Mouse (Mus musculus) frontal cortex, postnatal 36 days (tissue): ENCODE measurements around the gene Rasa2.

Experiments used
- DNase-seq, 2 experiments: peaks; one replicate each; pipeline ENCODE4 v3.0.0; 2022; ENCODE audit warnings: low spot score in 2 of 2

Gene Rasa2

GRCm38 (mm10) chr9:96639451-96639850, 8.0 kb upstream of the Rasa2 start:
- peak in 1 of 2 experiments; percentile 33 for DNase-seq

GRCm38 (mm10) chr9:96638508-96638907, 7.1 kb upstream of the Rasa2 start:
- DNase-seq = no peak

GRCm38 (mm10) chr9:96637157-96637548, 5.7 kb upstream of the Rasa2 start:
- DNase-seq = no peak

- DNase-seq = no peak
Measured at GRCm38 (mm10) chr9:96636423-96637156, 5.2 kb upstream of the Rasa2 start.

GRCm38 (mm10) chr9:96635899-96636298, 4.5 kb upstream of the Rasa2 start:
- no peak for DNase-seq

- DNase-seq = no peak
Measured at GRCm38 (mm10) chr9:96635176-96635575, 3.8 kb upstream of the Rasa2 start.

- DNase-seq = no peak
Measured at GRCm38 (mm10) chr9:96633771-96634170, 2.4 kb upstream of the Rasa2 start.

GRCm38 (mm10) chr9:96632756-96633155, 1.3 kb upstream of the Rasa2 start:
- DNase-seq = no peak

DNA sequence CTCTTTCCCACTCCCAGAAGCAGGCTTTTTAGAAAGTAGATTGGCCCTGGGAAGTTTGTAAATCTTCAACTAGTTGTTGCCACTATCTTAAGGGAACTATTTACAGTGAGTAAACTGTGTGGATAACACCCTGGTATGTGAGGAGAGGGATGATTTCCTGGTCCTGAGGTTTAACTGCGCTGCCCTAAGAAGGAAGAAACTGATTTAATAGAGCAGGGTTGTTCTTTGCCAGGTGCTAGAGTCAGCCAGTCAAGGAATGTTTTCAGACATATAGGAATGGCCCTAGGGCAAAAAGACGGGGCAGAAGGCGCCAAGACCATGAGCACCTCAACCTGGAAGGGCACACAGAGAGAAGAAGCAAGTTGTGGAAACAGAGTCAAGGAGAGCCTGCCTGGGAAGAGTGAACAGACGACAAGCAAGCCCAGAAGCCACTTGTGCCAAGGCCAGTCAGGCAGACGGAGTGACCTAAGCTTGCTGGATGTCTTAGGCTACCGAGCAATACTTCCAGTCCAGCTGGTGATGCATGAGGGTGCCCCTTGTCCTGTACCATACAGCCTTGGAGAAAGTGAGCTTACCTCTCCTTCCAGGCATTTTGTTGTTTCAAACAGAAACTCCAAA, 765 bp upstream of the Rasa2 start:
- DNase-seq = no peak

- DNase-seq = peak; percentile 20 to 45
Measured at GRCm38 (mm10) chr9:96630571-96631388, 637 bp downstream of the Rasa2 start.

DNA sequence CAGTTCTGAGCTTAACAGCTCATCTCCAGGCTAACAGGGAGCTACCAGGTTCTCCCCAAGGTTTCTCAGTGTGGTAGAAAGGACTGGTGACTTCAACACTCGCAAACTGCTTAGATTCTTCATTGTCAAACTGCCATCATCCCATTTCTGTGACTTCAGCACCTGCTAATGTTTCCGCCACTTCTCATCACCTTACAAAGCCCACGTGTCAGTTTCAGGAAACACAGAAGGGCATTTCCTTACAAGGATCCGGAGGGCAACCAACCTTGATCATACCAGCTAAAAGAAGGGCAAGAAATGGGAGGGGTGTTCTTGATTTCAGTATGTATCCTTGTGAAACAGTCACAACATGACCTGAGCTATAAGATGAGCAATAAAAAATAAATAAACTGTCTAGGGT, 2.3 kb downstream of the Rasa2 start:
- no peak for DNase-seq

DNA sequence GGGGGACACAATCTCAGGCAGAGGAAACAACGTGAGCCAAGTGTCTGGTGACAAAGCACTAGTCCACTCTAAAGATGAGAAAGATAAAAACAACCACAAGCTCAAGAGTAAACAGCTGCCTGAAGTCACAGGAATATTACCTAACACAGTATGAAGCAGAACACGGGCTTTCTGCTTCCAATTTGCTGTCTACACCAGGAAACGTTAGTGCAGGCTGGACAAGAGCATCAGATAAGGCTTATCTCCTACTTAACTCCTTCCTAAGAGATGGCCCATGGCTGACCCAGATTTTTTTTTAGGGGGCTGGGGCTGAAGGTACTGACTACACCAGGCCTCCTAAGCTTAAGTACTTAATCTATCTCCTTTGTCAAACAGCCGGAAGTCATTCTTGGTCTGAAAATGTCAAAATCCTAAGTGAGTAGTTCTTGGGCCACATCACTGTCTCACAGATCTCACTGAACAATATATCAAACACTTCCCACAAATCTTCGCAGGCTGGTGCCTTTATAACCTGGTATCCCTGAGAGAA, 3.8 kb downstream of the Rasa2 start:
- no peak for DNase-seq

- DNase-seq = no peak
Measured at GRCm38 (mm10) chr9:96627042-96627441, 4.4 kb downstream of the Rasa2 start.

GRCm38 (mm10) chr9:96618448-96619176, 12.8 kb downstream of the Rasa2 start:
- no peak for DNase-seq

DNA sequence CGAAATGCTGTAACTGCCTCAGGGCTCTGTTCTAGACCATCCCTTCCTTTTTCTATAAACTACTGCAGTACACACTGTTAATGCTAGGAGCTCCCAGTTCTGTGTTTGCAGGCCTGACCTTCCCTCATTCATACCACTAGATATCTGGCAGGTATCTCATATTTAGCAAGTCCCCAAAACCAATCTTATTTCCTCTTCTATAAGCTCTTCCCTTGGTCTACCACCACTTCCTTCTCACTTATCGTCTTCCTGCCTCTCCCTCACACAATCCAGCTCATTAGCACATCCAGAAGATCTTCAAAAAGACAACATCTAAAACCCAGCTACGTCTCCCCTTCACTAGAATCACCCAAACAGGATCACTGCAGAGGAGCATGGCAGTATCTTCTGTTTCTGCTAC, 19.1 kb downstream of the Rasa2 start:
- no peak for DNase-seq

GRCm38 (mm10) chr9:96611693-96612293, 19.6 kb downstream of the Rasa2 start:
- no peak for DNase-seq

DNA sequence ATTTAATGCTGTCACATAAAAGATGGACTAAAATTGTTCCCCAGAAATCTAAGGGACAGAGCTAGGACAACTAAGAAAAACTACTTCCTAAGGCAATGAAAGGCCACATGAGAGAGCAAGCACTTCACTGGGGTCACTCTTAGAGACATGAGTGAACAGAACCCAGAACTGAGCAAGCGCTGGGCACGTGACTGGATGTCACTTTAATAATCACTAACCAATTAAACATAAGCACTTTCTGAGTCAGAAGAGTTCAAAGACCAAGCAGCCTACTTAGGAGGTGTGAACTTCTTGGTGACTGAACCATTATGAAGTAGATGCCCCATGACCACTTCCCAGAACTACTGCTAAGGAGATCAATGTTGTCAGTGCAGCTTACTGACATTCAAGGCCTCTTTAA, 20.6 kb downstream of the Rasa2 start:
- DNase-seq = no peak

DNA sequence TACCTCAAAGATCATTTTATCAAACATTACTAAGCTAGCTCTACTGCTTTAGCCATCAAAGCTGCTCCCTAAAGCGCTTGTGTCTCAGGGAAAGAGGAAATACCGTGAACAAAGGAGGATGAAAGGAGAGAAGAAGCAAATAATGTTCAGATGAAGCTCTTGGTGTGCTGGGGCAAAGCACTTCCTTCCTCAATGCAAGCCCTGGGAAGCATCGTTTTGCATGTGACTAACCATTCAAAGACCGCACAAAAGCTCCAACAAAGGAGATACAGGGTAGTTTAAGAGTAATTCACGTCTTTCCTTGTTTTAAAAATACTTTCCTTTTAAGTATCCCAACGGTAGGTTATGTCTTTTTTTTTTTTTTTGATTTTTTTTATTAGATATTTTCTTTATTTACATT, 28.0 kb downstream of the Rasa2 start:
- no peak for DNase-seq

DNA sequence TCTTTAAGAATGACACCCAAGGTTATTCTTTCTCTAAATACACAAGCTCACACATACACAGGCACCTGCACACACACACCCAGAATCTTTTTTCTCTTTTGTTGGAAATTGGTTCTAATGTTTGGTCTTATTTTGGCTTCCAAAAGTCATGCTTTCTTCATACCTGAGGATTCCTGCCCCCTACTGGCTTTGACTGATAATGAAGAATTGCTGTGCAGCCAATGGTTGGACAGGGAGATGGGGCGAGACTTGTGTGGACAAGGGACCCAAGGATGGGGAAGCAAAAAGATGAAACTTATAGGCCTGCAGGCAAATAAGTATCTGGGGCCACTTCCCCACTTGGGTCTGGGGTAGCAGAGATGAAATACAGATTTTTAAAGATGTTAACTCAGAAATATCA, 33.5 kb downstream of the Rasa2 start:
- DNase-seq = no peak

- no peak for DNase-seq
Measured at GRCm38 (mm10) chr9:96592670-96593600, 38.5 kb downstream of the Rasa2 start.
